Mouse (Mus musculus) C2C12 (cell line): ENCODE measurements at regions not wholly inside any gene's neighbourhood (a gene's known extent, or its start where the extent isn't known, plus 50 kb on each side); places are given as distances from the start of the nearest gene placed in this dataset.

ENCODE experiments used
- H3K27me3 ChIP-seq: one replicate; pipeline ENCODE4 v1.6.1; 2011; ENCODE audit not compliant: control insufficient read depth, insufficient read depth, insufficient read length
- H3K36me3 ChIP-seq: one replicate; pipeline ENCODE4 v1.6.1; 2011; ENCODE audit not compliant: control insufficient read depth, insufficient read depth
- H3K4me3 ChIP-seq: one replicate; pipeline ENCODE4 v1.5.1; 2011; ENCODE audit warnings: mild to moderate bottlenecking, control low read depth; ENCODE audit not compliant: poor library complexity, insufficient read depth, severe bottlenecking
- H3K79me2 ChIP-seq: one replicate; pipeline ENCODE4 v1.6.1; 2011; ENCODE audit not compliant: control insufficient read depth, insufficient read depth
- H3K79me3 ChIP-seq: one replicate; pipeline ENCODE4 v1.6.1; 2011; ENCODE audit warnings: low read depth, control low read depth
- H3ac ChIP-seq: one replicate; pipeline ENCODE3; 2011; ENCODE audit warnings: low read depth; ENCODE audit not compliant: control insufficient read depth, insufficient read length
- CEBPB ChIP-seq: IDR thresholded peaks from one replicate; pipeline ENCODE4 v1.6.1; 2011; ENCODE audit warnings: low read depth, mild to moderate bottlenecking, control low read depth, moderate library complexity
- CTCF ChIP-seq: IDR thresholded peaks from one replicate; pipeline ENCODE4 v1.5.1; 2011; ENCODE audit not compliant: control insufficient read depth, insufficient read depth, insufficient read length
- FOSL1 ChIP-seq: IDR thresholded peaks from one replicate; pipeline ENCODE4 v1.8.0; 2011; ENCODE audit warnings: mild to moderate bottlenecking, low read length; ENCODE audit not compliant: poor library complexity, insufficient read depth, severe bottlenecking
- MAX ChIP-seq: IDR thresholded peaks from one replicate; pipeline ENCODE4 v1.6.1; 2011; ENCODE audit warnings: mild to moderate bottlenecking, control low read depth
- MYOD1 ChIP-seq: IDR thresholded peaks from one replicate; pipeline ENCODE4 v1.6.1; 2011; ENCODE audit warnings: low read depth; ENCODE audit not compliant: control insufficient read depth, insufficient read length
- MYOG ChIP-seq: IDR thresholded peaks from one replicate; pipeline ENCODE4 v1.6.1; 2011; ENCODE audit not compliant: control insufficient read depth, insufficient read length; ENCODE audit errors: extremely low read depth
- USF1 ChIP-seq: IDR thresholded peaks from one replicate; pipeline ENCODE4 v1.6.1; 2011; ENCODE audit warnings: low read depth, mild to moderate bottlenecking, control low read depth, moderate library complexity

GRCm38 (mm10) chr8:17863388-17863787, 1114.7 kb downstream of the Defb40 start:
- TF ChIP-seq MYOG (no peak), CEBPB (no peak), USF1 (no peak), MAX (no peak), CTCF (no peak), FOSL1 (no peak), MYOD1 (no peak)
- no peaks in the 10 kb centered on the region for H3K79me2 ChIP-seq
- no peaks in the 10 kb centered on the region for H3K36me3 ChIP-seq

More at GRCm38 (mm10) chr8:17863388-17863787, 1114.7 kb downstream of the Defb40 start:
- Histone ChIP-seq H3K27me3 (no peaks in the 10 kb centered on the region), H3K79me3 (no peaks in the 10 kb centered on the region), H3ac (no peak overlapping the region), H3K4me3 (no peak overlapping the region)
